Mouse (Mus musculus): ENCODE results near the gene Adgra3.

Gene Adgra3

GRCm38 (mm10) chr5:49967726-49968125 lies 91.1 kb downstream of the Adgra3 start:
- no peak for DNase-seq

- no peak for DNase-seq
These were observed 93.0 kb downstream of the Adgra3 start for GRCm38 (mm10) chr5:49965810-49966209.

- DNase-seq = no peak
These were observed 97.1 kb downstream of the Adgra3 start for GRCm38 (mm10) chr5:49961478-49962431.

GRCm38 (mm10) chr5:49936354-49936753 lies 122.5 kb downstream of the Adgra3 start:
- no peak for DNase-seq

- no peak for DNase-seq
These were observed 134.1 kb downstream of the Adgra3 start for GRCm38 (mm10) chr5:49924712-49925111.

- DNase-seq = no peak
These were observed 143.1 kb downstream of the Adgra3 start for GRCm38 (mm10) chr5:49915695-49916106.
